Mouse (Mus musculus) lung, adult 2 months (tissue): ENCODE results near the gene 4930407I10Rik.

Source experiments
- CTCF ChIP-seq: fragments of 200-500 bp; IDR thresholded peaks from 2 replicates; pipeline ENCODE4 v1.5.1; 2011; ENCODE audit warnings: mild to moderate bottlenecking, low read length, control low read depth; ENCODE audit not compliant: insufficient read depth
- POLR2A ChIP-seq: fragments of 200-500 bp; IDR thresholded peaks from 2 replicates; pipeline ENCODE4 v1.6.1; 2011; ENCODE audit warnings: low read depth, mild to moderate bottlenecking, control low read depth, low read length, borderline replicate concordance; ENCODE audit errors: extremely low read depth

- TF ChIP-seq CTCF (no peak), POLR2A (no peak)
Measured at GRCm38 (mm10) chr15:82079883-82080282, 20.9 kb downstream of the 4930407I10Rik start.
